Mouse (Mus musculus): ENCODE data around the gene Olfr813.
"Not testable (repeated sequence)": the region's sequence is repeated elsewhere in the genome, so short reads cannot be mapped to it uniquely, and the experiment has no call there.

The Olfr813 gene

DNA sequence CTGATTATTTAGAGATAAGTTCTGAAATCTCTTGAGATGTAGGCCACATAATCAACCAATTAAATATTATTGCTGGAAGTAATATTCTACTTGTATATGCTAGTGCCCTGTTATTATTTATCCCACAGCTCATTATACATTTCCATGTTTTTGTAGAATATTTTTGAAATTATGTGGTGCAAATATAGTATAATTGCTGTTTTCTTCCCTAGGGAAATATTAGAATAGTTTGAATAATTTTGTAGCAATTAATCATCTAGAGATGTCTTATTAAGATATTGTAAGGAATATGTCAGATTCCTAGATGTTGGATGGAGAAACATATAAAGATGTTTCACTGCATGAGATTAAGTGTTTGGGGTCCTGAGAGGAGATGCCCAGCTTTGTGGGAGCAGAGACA, at the start of gene Olfr813:
Olfr813 (plus strand) TSS at position 301 of the 400 bp plus-strand sequence.
- no peak for DNase-seq (ENCODE audit: low spot score in 2 of 2)

DNA sequence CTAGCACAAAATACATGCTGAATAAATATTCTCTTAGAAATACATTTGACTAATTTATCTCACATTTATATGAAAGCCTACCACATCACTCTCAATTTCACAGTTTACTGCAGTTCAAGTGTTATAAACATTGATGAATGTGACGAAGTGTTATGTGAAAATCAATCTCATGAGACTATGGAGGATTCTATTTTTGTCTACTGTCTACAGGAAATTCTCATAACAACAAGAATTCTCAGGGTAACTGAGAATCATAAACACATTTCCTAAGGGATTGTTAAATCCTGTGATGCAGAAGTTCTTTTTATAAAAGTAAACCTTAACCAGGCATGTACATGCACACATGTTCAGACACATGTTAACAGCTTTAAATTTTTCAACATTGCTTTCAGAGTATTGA, 9.2 kb upstream of the Olfr813 start, which contains the start of gene Olfr812:
Olfr812 (minus strand) TSS at position 101 of the 400 bp plus-strand sequence.
- DNase-seq (ENCODE audit: low spot score in 2 of 2) = no peak

DNA sequence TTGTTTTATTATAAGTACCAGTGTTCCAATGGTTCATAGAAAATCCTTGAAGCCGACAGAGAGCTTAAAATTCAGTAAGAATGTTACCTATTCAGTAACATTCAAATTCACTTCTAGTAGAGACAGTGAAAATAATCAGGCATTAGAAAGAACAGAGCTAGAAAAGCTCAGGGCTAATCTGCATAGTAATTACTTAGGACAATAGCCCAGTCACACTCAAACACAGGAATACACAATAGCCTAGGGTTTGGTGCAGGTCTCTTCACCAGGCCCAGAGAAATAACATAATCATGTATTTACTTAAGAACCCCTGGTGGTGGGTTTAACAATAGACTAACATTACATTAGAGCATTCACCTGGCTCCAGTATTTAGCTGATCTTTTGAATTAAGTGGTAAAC, 7.8 kb upstream of the Olfr813 start:
- DNase-seq (ENCODE audit: low spot score in 2 of 2) = no peak

DNA sequence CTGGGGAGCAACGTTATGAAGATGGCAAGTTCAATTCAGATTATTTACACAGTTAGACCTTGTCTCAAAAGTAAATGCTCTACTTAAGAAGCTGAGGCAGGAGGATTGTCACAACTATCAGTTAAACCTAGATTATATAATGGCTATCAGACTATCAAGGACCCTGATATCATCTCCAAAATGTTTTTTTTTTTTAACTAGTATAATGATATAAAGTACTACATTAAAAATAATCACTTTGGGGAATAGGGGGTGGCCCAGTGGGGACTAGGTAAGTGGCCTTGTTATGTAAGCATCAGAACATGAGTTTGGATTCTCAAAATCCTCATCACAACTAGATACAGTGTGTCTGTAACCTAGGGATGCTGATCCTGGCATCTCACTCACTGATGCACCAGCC, 24.6 kb downstream of the Olfr813 start, which contains the start of gene Olfr814:
Olfr814 (minus strand) TSS at position 101 of the 400 bp plus-strand sequence.
- DNase-seq (ENCODE audit: low spot score in 2 of 2) = not testable (repeated sequence)

DNA sequence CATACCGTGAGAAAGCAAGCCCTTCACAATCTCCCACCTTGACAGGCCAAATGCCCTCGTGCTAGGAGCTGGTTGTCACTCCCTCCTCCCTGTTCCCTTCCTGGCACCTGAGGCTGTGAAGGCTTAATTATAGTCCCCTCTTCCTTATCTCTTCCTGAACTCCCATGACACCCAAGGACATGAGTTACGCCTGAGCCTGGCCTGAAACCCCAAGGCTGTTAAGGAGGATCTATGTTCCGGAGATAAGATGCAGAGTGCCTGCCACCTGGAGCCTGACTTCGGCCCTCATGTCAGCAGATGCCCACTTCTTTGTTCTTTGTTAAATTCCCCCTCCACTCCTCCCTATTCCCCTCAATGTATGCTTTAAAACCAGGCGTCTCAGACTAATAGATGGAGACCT, 30.3 kb downstream of the Olfr813 start:
- not testable (repeated sequence) for DNase-seq (ENCODE audit: low spot score in 2 of 2)

DNA sequence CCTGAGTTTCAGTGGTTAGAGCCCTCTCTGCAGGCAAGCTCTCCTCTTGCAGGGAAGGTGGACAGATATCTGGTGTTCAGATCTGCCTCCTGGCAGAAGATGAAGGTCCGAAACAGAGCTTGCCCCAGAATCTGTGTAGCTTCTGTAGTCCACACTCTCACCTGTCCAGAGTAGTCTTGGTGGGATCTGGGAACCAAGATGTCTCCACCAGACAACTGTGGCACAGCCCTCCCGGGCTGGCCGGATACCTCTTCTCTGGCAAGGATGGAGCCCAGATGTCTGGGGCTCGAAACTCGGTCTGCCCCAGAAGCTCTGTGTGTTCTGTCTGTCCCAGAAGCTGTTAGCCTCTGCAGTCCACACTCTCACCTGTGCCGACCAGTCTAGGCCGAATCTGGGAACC, 30.8 kb downstream of the Olfr813 start:
- no peak for DNase-seq (ENCODE audit: low spot score in 2 of 2)

DNA sequence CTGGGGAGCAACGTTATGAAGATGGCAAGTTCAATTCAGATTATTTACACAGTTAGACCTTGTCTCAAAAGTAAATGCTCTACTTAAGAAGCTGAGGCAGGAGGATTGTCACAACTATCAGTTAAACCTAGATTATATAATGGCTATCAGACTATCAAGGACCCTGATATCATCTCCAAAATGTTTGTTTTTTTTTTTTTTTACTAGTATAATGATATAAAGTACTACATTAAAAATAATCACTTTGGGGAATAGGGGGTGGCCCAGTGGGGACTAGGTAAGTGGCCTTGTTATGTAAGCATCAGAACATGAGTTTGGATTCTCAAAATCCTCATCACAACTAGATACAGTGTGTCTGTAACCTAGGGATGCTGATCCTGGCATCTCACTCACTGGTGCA, 50.6 kb downstream of the Olfr813 start, which contains the start of gene Olfr815:
Olfr815 (minus strand) TSS at position 101 of the 400 bp plus-strand sequence.
- not testable (repeated sequence) for DNase-seq (ENCODE audit: low spot score in 2 of 2)

Data from frontal cortex, postnatal 10 days (tissue).